Mouse (Mus musculus) 416B (cell line): ENCODE data around the gene Gm21746.
"Not testable (repeated sequence)": the region's sequence is repeated elsewhere in the genome, so short reads cannot be mapped to it uniquely, and the experiment has no call there.

Source experiments
- DNase-seq: peaks from one replicate; pipeline ENCODE4 v3.0.0; 2011; ENCODE audit warnings: low read depth

Gm21746 gene

DNA sequence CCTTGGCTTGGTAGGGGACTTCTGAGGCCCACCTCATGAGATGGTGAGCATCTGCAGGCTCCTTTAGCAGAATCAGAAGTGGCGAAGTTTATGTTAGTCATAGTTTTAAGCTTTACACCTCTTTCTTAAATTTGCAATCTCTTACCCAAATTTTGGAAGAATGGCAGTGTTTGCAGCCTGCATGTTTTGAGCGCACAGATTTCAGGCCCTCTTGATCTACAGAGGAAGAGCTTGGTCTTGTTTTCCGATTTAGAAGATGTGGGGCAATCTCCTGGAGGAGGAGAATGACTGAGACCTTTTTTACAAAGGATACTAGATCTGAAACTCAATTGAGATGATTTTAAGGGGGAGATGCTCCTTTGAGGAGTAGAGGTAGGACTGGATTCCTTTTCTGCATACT is at the start of gene Gm21746:
Gene Gm21746 (minus strand): TSS at position 101 of the 400 bp plus-strand sequence.
- DNase-seq: not testable (repeated sequence)

DNA sequence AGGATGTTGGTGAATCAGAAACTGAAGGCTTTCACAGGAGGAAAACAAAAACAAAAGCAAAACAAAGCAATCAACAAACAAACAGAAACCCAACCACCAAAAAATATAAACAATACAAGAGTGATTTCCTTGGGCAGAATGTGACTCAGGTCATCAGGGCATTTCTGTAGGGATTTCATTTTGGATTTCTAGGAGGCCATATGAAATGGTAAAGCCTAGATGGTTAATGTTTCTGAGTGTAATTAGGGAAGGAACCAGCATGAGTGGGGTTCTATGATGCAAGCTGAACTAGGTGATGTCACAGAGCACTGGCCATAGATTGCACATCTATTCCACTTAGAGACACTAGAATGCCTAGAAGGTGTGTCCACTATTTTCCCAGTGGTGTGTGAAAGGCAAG is 29.0 kb upstream of the Gm21746 start, which contains the start of gene Gm20873:
Gene Gm20873 (plus strand): TSS at position 301 of the 400 bp plus-strand sequence.
- not testable (repeated sequence) for DNase-seq
